Mouse (Mus musculus) ES-Bruce4 (cell line): ENCODE data around the gene Znrd1as.

Source experiments
- CTCF ChIP-seq: IDR thresholded peaks from one replicate; pipeline ENCODE4 v1.8.1; 2011; ENCODE audit warnings: low read depth, low read length
- EP300 ChIP-seq: IDR thresholded peaks from 2 replicates; pipeline ENCODE4 v1.6.1; 2011; ENCODE audit warnings: low read depth, low read length; ENCODE audit not compliant: insufficient read depth
- POLR2A ChIP-seq: IDR thresholded peaks from one replicate; pipeline ENCODE4 v1.8.1; 2011; ENCODE audit warnings: low read length; ENCODE audit not compliant: insufficient read depth

DNA sequence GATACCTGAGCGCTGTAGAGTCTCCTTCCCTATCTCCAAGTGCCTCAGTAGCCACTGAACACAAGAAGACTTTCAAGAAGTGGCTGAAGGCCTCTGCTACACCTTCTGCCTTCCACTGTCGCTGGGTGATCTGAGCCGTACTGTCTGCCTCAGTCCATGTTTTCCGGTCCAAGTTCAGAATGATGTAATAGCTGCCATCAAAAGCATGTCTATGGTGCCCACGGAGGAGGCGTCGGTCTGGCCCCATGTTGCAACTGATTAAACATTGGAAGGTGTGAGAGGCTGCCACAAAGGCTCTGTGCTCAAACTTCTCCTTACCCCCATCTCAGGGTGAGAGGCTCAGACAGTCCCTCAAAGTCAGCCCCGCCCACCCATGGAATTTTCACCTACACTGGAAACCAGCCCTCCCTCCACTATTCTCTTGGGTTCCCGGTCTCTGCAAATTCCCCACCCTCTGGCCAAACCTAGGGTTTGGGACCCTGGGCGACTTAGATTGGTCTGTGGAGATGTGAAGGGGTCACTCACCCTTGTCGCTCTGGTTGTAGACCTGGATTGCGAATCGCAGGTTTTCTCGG lies 12.0 kb downstream of the Znrd1as start:
- TF ChIP-seq CTCF (no peak), EP300 (no peak), POLR2A (no peak)
